Mouse (Mus musculus): ENCODE results near the gene Dst. TPM values are rescaled to one million over a fixed set of nuclear protein-coding genes. Genes with fewer than 3 reads are reported as not detected.
A peak's percentile ranks its signal among the peaks of the same experiment; 100 is the strongest.

Gene Dst
- total RNA-seq, 2 experiments from 2014 or later = 202 to 225 TPM

- no peak for DNase-seq (ENCODE audit: low spot score in 2 of 2)
These were observed 19.4 kb downstream of the Dst start for GRCm38 (mm10) chr1:33927466-33927865.

GRCm38 (mm10) chr1:33931791-33932190 is 23.8 kb downstream of the Dst start:
- DNase-seq (ENCODE audit: low spot score in 2 of 2) = no peak

- no peak for DNase-seq (ENCODE audit: low spot score in 2 of 2)
These were observed 24.2 kb downstream of the Dst start for GRCm38 (mm10) chr1:33932196-33932595.

GRCm38 (mm10) chr1:33932845-33933499 is 24.9 kb downstream of the Dst start:
- DNase-seq (ENCODE audit: low spot score in 2 of 2) = no peak

- DNase-seq (ENCODE audit: low spot score in 2 of 2) = no peak
These were observed 27.9 kb downstream of the Dst start for GRCm38 (mm10) chr1:33935946-33936345.

- DNase-seq (ENCODE audit: low spot score in 2 of 2) = no peak
These were observed 31.8 kb downstream of the Dst start for GRCm38 (mm10) chr1:33939828-33940227.

- DNase-seq (ENCODE audit: low spot score in 2 of 2) = no peak
These were observed 32.4 kb downstream of the Dst start for GRCm38 (mm10) chr1:33940364-33940928.

GRCm38 (mm10) chr1:33942638-33943037 is 34.6 kb downstream of the Dst start:
- no peak for DNase-seq (ENCODE audit: low spot score in 2 of 2)

- no peak for DNase-seq (ENCODE audit: low spot score in 2 of 2)
These were observed 35.9 kb downstream of the Dst start for GRCm38 (mm10) chr1:33943943-33944342.

GRCm38 (mm10) chr1:33944977-33945750 is 37.1 kb downstream of the Dst start:
- no peak for DNase-seq (ENCODE audit: low spot score in 2 of 2)

- no peak for DNase-seq (ENCODE audit: low spot score in 2 of 2)
These were observed 37.7 kb downstream of the Dst start for GRCm38 (mm10) chr1:33945756-33946155.

GRCm38 (mm10) chr1:33946601-33947395 is 38.8 kb downstream of the Dst start:
- DNase-seq (ENCODE audit: low spot score in 2 of 2) = peak; percentile 42 to 61

GRCm38 (mm10) chr1:33947838-33948237 is 39.8 kb downstream of the Dst start:
- DNase-seq (ENCODE audit: low spot score in 2 of 2) = no peak

GRCm38 (mm10) chr1:33948511-33948910 is 40.5 kb downstream of the Dst start:
- no peak for DNase-seq (ENCODE audit: low spot score in 2 of 2)

- no peak for DNase-seq (ENCODE audit: low spot score in 2 of 2)
These were observed 47.6 kb downstream of the Dst start for GRCm38 (mm10) chr1:33955626-33956025.

GRCm38 (mm10) chr1:33960439-33960838 is 52.4 kb downstream of the Dst start:
- no peak for DNase-seq (ENCODE audit: low spot score in 2 of 2)

- peak; percentile 50 to 62 for DNase-seq (ENCODE audit: low spot score in 2 of 2)
These were observed 56.6 kb downstream of the Dst start for GRCm38 (mm10) chr1:33964643-33965042.

- no peak for DNase-seq (ENCODE audit: low spot score in 2 of 2)
These were observed 57.8 kb downstream of the Dst start for GRCm38 (mm10) chr1:33965824-33966223.

GRCm38 (mm10) chr1:33966328-33966727 is 58.3 kb downstream of the Dst start:
- DNase-seq (ENCODE audit: low spot score in 2 of 2) = peak in 1 of 2 experiments; percentile 26

GRCm38 (mm10) chr1:33967206-33967605 is 59.2 kb downstream of the Dst start:
- no peak for DNase-seq (ENCODE audit: low spot score in 2 of 2)

- DNase-seq (ENCODE audit: low spot score in 2 of 2) = no peak
These were observed 61.9 kb downstream of the Dst start for GRCm38 (mm10) chr1:33969910-33970309.

GRCm38 (mm10) chr1:33974401-33974800 is 66.4 kb downstream of the Dst start:
- no peak for DNase-seq (ENCODE audit: low spot score in 2 of 2)
